Mouse (Mus musculus): ENCODE measurements around the gene Pdrg1.

GRCm38 (mm10) chr2:153032083-153032842 is 17.0 kb upstream of the Pdrg1 start:
- TF ChIP-seq CTCF (IDR thresholded peaks at IDR 0.05; ENCODE audit: low read depth, low read length) (no peak), POLR2AphosphoS5 (IDR thresholded peaks at IDR 0.05; ENCODE audit: insufficient replicate concordance, low read depth, low read length) (no peak), TAL1 (conservative IDR thresholded peaks at IDR 0.05; ENCODE audit: low read depth, low read length) (no peak), GATA2 (IDR thresholded peaks at IDR 0.05; ENCODE audit: borderline replicate concordance, low read depth, low read length) (no peak), GATA1 (IDR thresholded peaks at IDR 0.05; ENCODE audit: borderline replicate concordance, low read length) (no peak)

All from G1E (cell line).